Mouse (Mus musculus): ENCODE data around the gene Slc25a15.

DNA sequence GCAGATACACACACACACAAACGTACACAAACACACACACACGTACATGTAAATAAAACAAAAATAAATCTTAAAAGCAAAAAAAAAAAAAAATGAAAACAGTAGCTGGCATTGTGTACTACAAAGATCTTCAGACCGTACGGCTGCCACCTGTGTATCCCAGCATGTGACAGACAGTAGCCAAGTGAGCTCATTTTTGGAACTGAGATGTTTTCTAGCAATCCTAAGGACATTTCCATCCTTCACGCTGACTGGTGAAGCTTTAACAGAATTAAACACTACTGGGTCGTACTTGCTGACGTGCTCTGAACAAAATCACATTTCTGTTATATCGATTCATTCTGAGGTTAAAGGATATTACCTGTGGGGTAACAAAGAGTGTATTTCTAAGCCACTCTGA lies 3.1 kb downstream of the Slc25a15 start:
- no peak for TF ChIP-seq POLR2A (IDR thresholded peaks at IDR 0.05; ENCODE audit: insufficient read length, low read depth)
- TF ChIP-seq TCF12 (IDR thresholded peaks at IDR 0.05; ENCODE audit: insufficient read depth, poor library complexity, severe bottlenecking): no peak
- TF ChIP-seq POLR2AphosphoS2 (IDR thresholded peaks at IDR 0.05; ENCODE audit: insufficient read length, low read depth): no peak
- TF ChIP-seq MYOG (IDR thresholded peaks at IDR 0.05; ENCODE audit: control insufficient read depth in 1 of 3, insufficient read depth in 1 of 3, insufficient read length in 2 of 3, low read depth in 2 of 3): no peak
- no peak for TF ChIP-seq USF1 (IDR thresholded peaks at IDR 0.05; ENCODE audit: low read depth)
- TF ChIP-seq MAX (IDR thresholded peaks at IDR 0.05; ENCODE audit: low read depth): no peak
- TF ChIP-seq TCF3 (IDR thresholded peaks at IDR 0.05; ENCODE audit: insufficient read length, low read depth): no peak

All from myocyte (in vitro differentiated cells).